Mouse (Mus musculus) lung, embryonic 14.5 days (tissue): ENCODE data around the gene Cd5. TPM values are rescaled to one million over a fixed set of nuclear protein-coding genes. Genes with fewer than 3 reads are reported as not detected.

Source experiments
- ATAC-seq: fragments of 200-750 bp; cut with Nextera tagmentation; 2 replicates; pipeline ENCODE4 v1.8.0; 2017; ENCODE audit warnings: mild to moderate bottlenecking, moderate TSS enrichment, moderate library complexity; ENCODE audit not compliant: insufficient read depth
- DNase-seq: peaks from one replicate; pipeline ENCODE4 v3.0.0-alpha.2; 2015
- H3K27ac ChIP-seq: fragments of 300-500 bp; sonication (generic); 2 replicates; pipeline ENCODE4 v1.5.1; 2014; ENCODE audit warnings: low read depth, mild to moderate bottlenecking, moderate library complexity
- H3K27me3 ChIP-seq: fragments of 300-500 bp; sonication (generic); 2 replicates; pipeline ENCODE4 v1.6.1; 2014; ENCODE audit warnings: low read length, control low read depth; ENCODE audit not compliant: insufficient read depth
- H3K36me3 ChIP-seq: fragments of 300-500 bp; sonication (generic); 2 replicates; pipeline ENCODE4 v1.6.1; 2014; ENCODE audit warnings: control low read depth; ENCODE audit not compliant: insufficient read depth
- H3K4me1 ChIP-seq: fragments of 300-500 bp; sonication (generic); 2 replicates; pipeline ENCODE4 v1.6.1; 2014; ENCODE audit warnings: antibody characterized with exemption, control low read depth; ENCODE audit not compliant: insufficient read depth
- H3K4me2 ChIP-seq: fragments of 300-500 bp; sonication (generic); 2 replicates; pipeline ENCODE4 v1.6.1; 2014; ENCODE audit warnings: mild to moderate bottlenecking
- H3K4me3 ChIP-seq: fragments of 300-500 bp; sonication (generic); 2 replicates; pipeline ENCODE4 v1.5.1; 2014; ENCODE audit warnings: low read depth, low read length
- H3K9ac ChIP-seq: fragments of 300-500 bp; sonication (generic); 2 replicates; pipeline ENCODE4 v1.6.1; 2014
- H3K9me3 ChIP-seq: fragments of 300-500 bp; sonication (generic); 2 replicates; pipeline ENCODE4 v1.6.1; 2016; ENCODE audit warnings: low read depth, low read length, control low read depth
- CTCF ChIP-seq: IDR thresholded peaks from 2 replicates; pipeline ENCODE4 v1.5.1; 2016; ENCODE audit warnings: antibody characterized with exemption, low read depth
- whole genome bisulfite sequencing: fragments of 180-500 bp; shearing (Covaris S2); extraction: QIAGEN DNeasy Blood & Tissue Kit; methylation state at CpG from one replicate; pipeline ENCODE4 v1.1.7; 2014; 5-methylcytosine and 5-hydroxymethylcytosine counted together
- polyA plus RNA-seq: library from polyadenylated mRNA; unstranded; fragments of >200 nt; fragmentation: Nextera tagmentation; extraction: Ambion mirVana; gene quantifications from 2 replicates; pipeline ENCODE4 v1.2.1, GENCODE M21; 2014

Gene Cd5
- polyA plus RNA-seq, 1 experiment from 2014 or later: 0.63 TPM

- no peak for DNase-seq
- Histone ChIP-seq H3K4me1 (no peaks in the 10 kb centered on the region), H3K9ac (no peak overlapping the region), H3K27me3 (no peaks in the 10 kb centered on the region), H3K9me3 (no peaks in the 10 kb centered on the region), H3K27ac (no peak overlapping the region), H3K4me2 (no peak overlapping the region), H3K4me3 (no peak overlapping the region), H3K36me3 (no peaks in the 10 kb centered on the region)
- 56% methylated on average over 5 of the region's 5 CpGs for WGBS
- no peak for ATAC-seq
- TF ChIP-seq CTCF: no peak
Measured at GRCm38 (mm10) chr19:10730469-10730868, 8.3 kb downstream of the Cd5 start.

GRCm38 (mm10) chr19:10729889-10730288 lies 8.9 kb downstream of the Cd5 start:
- ATAC-seq (no peak), DNase-seq (no peak)
- H3K27me3 ChIP-seq: no peaks in the 10 kb centered on the region
- no peak overlapping the region for H3K27ac ChIP-seq
- H3K9me3 ChIP-seq: no peaks in the 10 kb centered on the region
- no peak overlapping the region for H3K9ac ChIP-seq
- H3K4me2 ChIP-seq: no peak overlapping the region
- WGBS: 81% methylated on average over 10 of the region's 10 CpGs
- no peaks in the 10 kb centered on the region for H3K4me1 ChIP-seq
- H3K4me3 ChIP-seq: no peak overlapping the region
- no peaks in the 10 kb centered on the region for H3K36me3 ChIP-seq
- no peak for TF ChIP-seq CTCF

- Histone ChIP-seq H3K27ac (no peak overlapping the region; the same call in 1 of the 2 replicates), H3K27me3 (no peaks in the 10 kb centered on the region), H3K36me3 (no peaks in the 10 kb centered on the region), H3K4me2 (no peak overlapping the region), H3K4me3 (no peak overlapping the region), H3K9ac (no peak overlapping the region), H3K9me3 (no peaks in the 10 kb centered on the region), H3K4me1 (peaks cover 6% of the 10 kb centered on the region)
- ATAC-seq (no peak), DNase-seq (no peak)
- TF ChIP-seq CTCF: no peak
- WGBS: 65% methylated on average over 13 of the region's 13 CpGs
Measured at GRCm38 (mm10) chr19:10724629-10725363, 14.0 kb downstream of the Cd5 start.

- no peak overlapping the region for H3K4me2 ChIP-seq
- no peak overlapping the region for H3K9ac ChIP-seq
- DNase-seq (peak; percentile 47), ATAC-seq (peak; percentile 45; the same call in 1 of the 2 replicates)
- H3K4me3 ChIP-seq: no peak overlapping the region
- H3K36me3 ChIP-seq: no peaks in the 10 kb centered on the region
- H3K27me3 ChIP-seq: no peaks in the 10 kb centered on the region
- no peak for TF ChIP-seq CTCF
- no peak overlapping the region for H3K27ac ChIP-seq
- 29% methylated on average over 5 of the region's 5 CpGs for WGBS
- H3K4me1 ChIP-seq: peaks cover 9% of the 10 kb centered on the region
- H3K9me3 ChIP-seq: no peaks in the 10 kb centered on the region
Measured at GRCm38 (mm10) chr19:10723649-10724048, 15.2 kb downstream of the Cd5 start.

- ATAC-seq: no peak
- Histone ChIP-seq H3K36me3 (no peaks in the 10 kb centered on the region), H3K9ac (no peak overlapping the region), H3K9me3 (no peaks in the 10 kb centered on the region), H3K27me3 (no peaks in the 10 kb centered on the region), H3K27ac (no peak overlapping the region), H3K4me3 (no peak overlapping the region), H3K4me1 (peaks cover 9% of the 10 kb centered on the region), H3K4me2 (no peak overlapping the region)
- no peak for DNase-seq
- no peak for TF ChIP-seq CTCF
- 10% methylated on average over 13 of the region's 13 CpGs for WGBS
Measured at GRCm38 (mm10) chr19:10723084-10723483, 15.7 kb downstream of the Cd5 start.

GRCm38 (mm10) chr19:10721064-10721463 lies 17.7 kb downstream of the Cd5 start:
- H3K9ac ChIP-seq: no peak overlapping the region
- H3K4me1 ChIP-seq: peaks cover 9% of the 10 kb centered on the region
- no peak overlapping the region for H3K4me2 ChIP-seq
- no peak for TF ChIP-seq CTCF
- H3K27ac ChIP-seq: no peak overlapping the region
- DNase-seq (no peak), ATAC-seq (no peak)
- 35% methylated on average over 5 of the region's 5 CpGs for WGBS
- H3K27me3 ChIP-seq: no peaks in the 10 kb centered on the region
- H3K4me3 ChIP-seq: no peak overlapping the region
- H3K36me3 ChIP-seq: no peaks in the 10 kb centered on the region
- no peaks in the 10 kb centered on the region for H3K9me3 ChIP-seq

- Histone ChIP-seq H3K36me3 (no peaks in the 10 kb centered on the region), H3K27me3 (no peaks in the 10 kb centered on the region), H3K9me3 (no peaks in the 10 kb centered on the region), H3K27ac (no peak overlapping the region), H3K9ac (no peak overlapping the region), H3K4me2 (no peak overlapping the region), H3K4me1 (peaks cover 9% of the 10 kb centered on the region), H3K4me3 (no peak overlapping the region)
- WGBS: 19% methylated on average over 3 of the region's 3 CpGs
- no peak for TF ChIP-seq CTCF
- ATAC-seq: no peak
- DNase-seq: no peak
Measured at GRCm38 (mm10) chr19:10720524-10720923, 18.3 kb downstream of the Cd5 start.
